Mouse (Mus musculus) G1E (cell line): Measurements from ENCODE around the gene Micu1. TPM values are rescaled to one million over a fixed set of nuclear protein-coding genes. Genes with fewer than 3 reads are reported as not detected.
"Not testable (repeated sequence)": the region's sequence is repeated elsewhere in the genome, so short reads cannot be mapped to it uniquely, and the experiment has no call there.

ENCODE experiments used
- ATAC-seq: 2 replicates; pipeline ENCODE4 v1.8.0; 2016; ENCODE audit warnings: mild to moderate bottlenecking; ENCODE audit not compliant: insufficient number of reproducible peaks, poor library complexity, low FRiP score, severe bottlenecking; ENCODE audit errors: extremely low read depth
- DNase-seq: peaks from one replicate; pipeline ENCODE4 v3.0.0; 2012; ENCODE audit warnings: low spot score
- H3K27me3 ChIP-seq: 2 replicates; pipeline ENCODE4 v1.6.1; 2012; ENCODE audit warnings: mild to moderate bottlenecking, low read length, inconsistent platforms; ENCODE audit not compliant: insufficient read depth
- H3K36me3 ChIP-seq: replicated peaks from 2 replicates; pipeline ENCODE3; 2012; ENCODE audit warnings: mild to moderate bottlenecking, inconsistent platforms
- H3K4me1 ChIP-seq: 2 replicates; pipeline ENCODE4 v1.6.1; 2012; ENCODE audit warnings: low read depth, low read length, inconsistent platforms, mixed read lengths; ENCODE audit not compliant: insufficient read depth
- H3K4me3 ChIP-seq: 2 replicates; pipeline ENCODE4 v1.5.1; 2012; ENCODE audit warnings: low read depth, mild to moderate bottlenecking, inconsistent platforms, low read length, moderate library complexity, mixed read lengths
- H3K9me3 ChIP-seq: replicated peaks from 2 replicates; pipeline ENCODE4 v1.6.1; 2012; ENCODE audit warnings: inconsistent platforms
- CTCF ChIP-seq: IDR thresholded peaks from 2 replicates; pipeline ENCODE4 v1.5.1; 2012; ENCODE audit warnings: low read depth, low read length, inconsistent platforms, mixed read lengths
- GATA1 ChIP-seq: IDR thresholded peaks from 2 replicates; pipeline ENCODE4 v1.6.1; 2012; ENCODE audit warnings: borderline replicate concordance, low read length, inconsistent platforms, mixed read lengths
- GATA2 ChIP-seq: IDR thresholded peaks from 2 replicates; pipeline ENCODE4 v1.6.1; 2012; ENCODE audit warnings: low read depth, low read length, inconsistent platforms, borderline replicate concordance
- POLR2AphosphoS5 ChIP-seq: IDR thresholded peaks from 2 replicates; pipeline ENCODE4 v1.6.1; 2012; ENCODE audit warnings: low read depth, low read length, inconsistent platforms; ENCODE audit not compliant: insufficient replicate concordance
- TAL1 ChIP-seq: conservative IDR thresholded peaks from 2 replicates; pipeline ENCODE4 v1.6.1; 2012; ENCODE audit warnings: low read depth, low read length, inconsistent platforms, mixed read lengths
- polyA plus RNA-seq: library from polyadenylated mRNA; stranded (reverse); fragments of >175 nt; gene quantifications from 2 replicates; pipeline ENCODE4 v1.2.3, GENCODE M21; 2012
- total RNA-seq, 2 experiments: library from RNA; stranded (forward) in 1 of 2; stranded (reverse) in 1 of 2; fragments of 200-1000 nt in 1 of 2; fragments of >200 nt in 1 of 2; fragmentation: Nextera tagmentation in 1 of 2; gene quantifications; 2 replicates each; pipeline ENCODE4 v1.2.3; 2014 to 2017

The Micu1 gene
- total and polyA plus RNA-seq, 3 experiments = 7.9 to 37.4 (median 24.5) TPM

DNA sequence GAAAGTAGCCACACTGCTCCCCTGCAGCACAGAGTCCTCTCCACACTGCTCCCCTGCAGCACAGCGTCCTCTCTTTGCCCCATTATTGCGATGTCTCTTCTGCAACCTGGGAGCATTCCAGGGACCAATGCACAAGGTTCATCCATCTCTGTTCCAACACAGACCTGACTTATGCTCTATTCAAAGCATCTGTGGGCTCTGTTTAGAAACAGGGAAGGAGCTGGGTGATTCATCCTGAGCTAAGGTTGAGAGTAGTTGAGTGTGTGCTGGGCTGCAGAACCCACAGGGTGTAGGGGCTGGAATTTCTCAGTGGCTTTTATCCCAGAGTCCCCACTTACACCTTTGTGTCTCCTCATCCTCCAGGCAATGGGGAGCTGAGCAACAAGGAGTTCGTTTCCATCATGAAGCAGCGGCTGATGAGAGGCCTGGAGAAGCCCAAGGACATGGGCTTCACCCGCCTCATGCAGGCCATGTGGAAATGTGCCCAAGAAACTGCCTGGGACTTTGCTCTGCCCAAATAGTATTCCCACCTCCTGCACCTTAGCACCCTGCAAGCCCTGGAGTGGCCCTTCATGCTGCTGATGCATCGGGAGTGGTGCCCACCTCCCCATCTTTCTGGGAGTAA is 160.7 kb downstream of the Micu1 start:
- no peaks in the 10 kb centered on the region for H3K4me1 ChIP-seq
- H3K9me3 ChIP-seq = no peaks in the 10 kb centered on the region
- no peak for ATAC-seq
- DNase-seq = no peak
- peaks cover 21% of the 10 kb centered on the region for H3K36me3 ChIP-seq
- H3K27me3 ChIP-seq = no peaks in the 10 kb centered on the region
- TF ChIP-seq POLR2AphosphoS5 (no peak), GATA2 (no peak), GATA1 (no peak), CTCF (no peak), TAL1 (no peak)
- no peak overlapping the region for H3K4me3 ChIP-seq

DNA sequence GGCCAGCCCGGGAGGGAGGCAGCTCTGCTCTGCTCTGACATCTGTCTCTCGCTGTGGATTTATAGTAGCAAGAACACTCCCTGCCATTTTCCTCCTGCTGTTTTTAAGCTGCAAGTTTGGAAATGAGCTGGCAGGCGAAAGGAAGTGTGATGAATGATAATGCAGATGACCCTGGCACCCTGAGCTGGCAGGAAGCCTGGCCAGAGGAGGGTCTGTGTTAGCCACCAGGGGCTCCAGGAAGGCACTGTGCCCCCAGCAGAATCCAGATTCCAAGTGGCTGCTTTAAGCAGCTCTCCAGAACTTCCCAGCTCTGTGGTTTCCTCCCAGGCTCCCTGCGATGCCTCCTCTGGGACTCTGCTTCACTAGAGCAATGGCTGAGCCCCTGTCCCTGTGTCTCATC is 161.3 kb downstream of the Micu1 start:
- DNase-seq (no peak), ATAC-seq (no peak)
- Histone ChIP-seq H3K27me3 (no peaks in the 10 kb centered on the region), H3K36me3 (peaks cover 21% of the 10 kb centered on the region), H3K4me3 (no peak overlapping the region), H3K4me1 (no peaks in the 10 kb centered on the region), H3K9me3 (no peaks in the 10 kb centered on the region)
- no peak for TF ChIP-seq TAL1
- no peak for TF ChIP-seq GATA1
- no peak for TF ChIP-seq CTCF
- no peak for TF ChIP-seq GATA2
- TF ChIP-seq POLR2AphosphoS5 = no peak

DNA sequence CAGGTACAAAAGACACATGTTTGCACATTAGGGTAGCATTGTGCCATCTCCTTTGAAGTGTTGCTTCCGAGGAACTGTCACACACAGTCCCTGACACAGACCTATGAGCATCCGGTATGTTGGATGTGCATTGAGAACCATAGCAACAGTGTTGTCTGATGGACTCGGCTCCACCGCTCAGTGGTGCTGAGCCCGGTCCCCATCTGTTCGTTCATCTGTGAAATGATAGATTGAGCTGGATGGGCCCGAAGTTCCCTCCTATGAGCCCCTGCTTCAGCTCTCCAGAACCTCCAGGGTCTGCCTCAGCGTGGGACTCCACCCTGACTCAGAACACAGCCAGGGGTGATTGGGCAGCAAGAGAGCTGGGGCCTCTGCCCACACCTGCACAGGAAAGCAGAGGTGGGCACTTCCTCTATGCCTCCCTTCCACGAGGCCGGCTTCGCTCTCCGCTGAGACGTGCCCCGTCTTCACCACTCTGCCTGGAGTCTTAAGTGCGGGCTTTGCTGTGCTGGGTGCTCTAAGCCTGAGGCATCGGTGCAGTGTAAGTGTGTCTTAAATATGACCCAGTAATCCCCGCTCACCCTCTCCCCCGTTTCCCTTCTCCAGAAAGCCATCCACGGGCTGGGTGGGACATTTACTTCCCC is 162.1 kb downstream of the Micu1 start:
- H3K9me3 ChIP-seq = no peaks in the 10 kb centered on the region
- H3K4me1 ChIP-seq = no peaks in the 10 kb centered on the region
- no peak for TF ChIP-seq TAL1
- TF ChIP-seq POLR2AphosphoS5 = no peak
- no peak for TF ChIP-seq GATA1
- no peak for TF ChIP-seq CTCF
- TF ChIP-seq GATA2 = no peak
- H3K36me3 ChIP-seq = peaks cover 21% of the 10 kb centered on the region
- H3K27me3 ChIP-seq = no peaks in the 10 kb centered on the region
- no peak overlapping the region for H3K4me3 ChIP-seq
- ATAC-seq (no peak), DNase-seq (no peak)

DNA sequence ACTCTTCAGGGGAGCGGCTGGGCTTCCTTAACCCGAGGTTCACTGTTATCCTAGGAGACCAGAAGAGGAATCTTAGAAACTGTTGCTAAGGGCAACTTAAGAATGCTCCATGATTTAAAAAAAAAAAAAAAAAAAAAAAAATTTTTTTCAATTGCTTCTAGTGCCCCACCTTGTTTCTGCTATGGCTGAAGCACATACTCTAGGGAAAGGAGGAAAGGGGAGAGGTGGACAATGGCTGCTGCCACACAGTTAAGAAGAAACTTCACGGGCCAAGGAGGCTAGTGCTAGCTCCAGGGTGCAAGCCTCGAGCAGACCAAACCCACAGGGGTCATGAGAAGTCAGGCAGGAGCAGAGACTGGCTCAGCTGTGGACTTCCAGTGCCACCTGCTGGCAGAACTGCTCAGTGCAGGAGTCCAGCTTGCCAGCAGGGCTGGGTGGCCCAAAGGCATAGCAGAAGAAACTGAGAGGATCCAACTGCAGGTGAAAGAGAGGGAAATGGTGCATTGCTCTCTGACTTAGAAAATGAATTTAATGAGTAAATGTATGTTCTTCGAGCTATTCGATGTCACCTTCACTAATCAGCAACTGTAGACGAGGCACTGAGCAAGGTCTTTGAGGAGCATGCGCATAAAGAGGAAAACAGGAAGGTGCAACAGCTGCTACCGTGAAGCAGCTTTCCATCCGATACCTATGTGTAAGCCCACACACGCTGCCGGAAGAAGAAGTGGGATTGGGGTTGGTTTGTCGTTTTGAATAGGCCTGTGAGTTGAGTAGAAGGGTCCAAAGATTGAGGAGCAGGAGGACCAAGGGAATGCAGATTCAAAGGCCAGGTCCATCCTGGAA is 162.8 kb downstream of the Micu1 start:
- Histone ChIP-seq H3K27me3 (no peaks in the 10 kb centered on the region), H3K36me3 (peaks cover 21% of the 10 kb centered on the region), H3K4me1 (no peaks in the 10 kb centered on the region), H3K4me3 (no peak overlapping the region), H3K9me3 (no peaks in the 10 kb centered on the region)
- no peak for TF ChIP-seq GATA1
- peak; percentile 70 for TF ChIP-seq CTCF
- ATAC-seq (peak; percentile 40; the same call in 1 of the 2 replicates), DNase-seq (peak; percentile 35)

DNA sequence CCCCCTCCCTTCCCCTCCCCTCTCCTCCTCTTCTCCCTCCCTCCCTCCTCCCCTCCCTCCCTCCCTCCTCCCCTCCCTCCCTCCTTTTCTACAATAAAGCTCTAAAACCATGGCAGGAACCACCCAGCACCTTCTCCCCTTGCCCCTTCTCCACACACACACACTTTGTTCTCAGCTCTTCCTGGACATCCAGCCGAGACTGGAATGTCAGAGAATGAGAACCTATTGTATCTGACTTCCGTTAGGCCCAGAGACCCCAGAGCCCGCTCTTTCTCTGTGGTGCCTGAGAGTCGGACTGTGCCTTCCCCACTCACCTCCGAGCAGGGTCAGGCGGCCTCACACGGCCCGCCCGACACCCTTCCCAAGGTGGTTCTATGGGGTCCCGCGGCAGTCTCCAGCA is 166.0 kb downstream of the Micu1 start:
- DNase-seq (no peak), ATAC-seq (no peak)
- Histone ChIP-seq H3K9me3 (no peaks in the 10 kb centered on the region), H3K4me3 (no peak overlapping the region), H3K4me1 (peaks cover 4% of the 10 kb centered on the region), H3K27me3 (no peaks in the 10 kb centered on the region), H3K36me3 (peaks cover 13% of the 10 kb centered on the region)
- no peak for TF ChIP-seq POLR2AphosphoS5
- TF ChIP-seq GATA1 = no peak
- TF ChIP-seq GATA2 = no peak
- no peak for TF ChIP-seq TAL1
- no peak for TF ChIP-seq CTCF

DNA sequence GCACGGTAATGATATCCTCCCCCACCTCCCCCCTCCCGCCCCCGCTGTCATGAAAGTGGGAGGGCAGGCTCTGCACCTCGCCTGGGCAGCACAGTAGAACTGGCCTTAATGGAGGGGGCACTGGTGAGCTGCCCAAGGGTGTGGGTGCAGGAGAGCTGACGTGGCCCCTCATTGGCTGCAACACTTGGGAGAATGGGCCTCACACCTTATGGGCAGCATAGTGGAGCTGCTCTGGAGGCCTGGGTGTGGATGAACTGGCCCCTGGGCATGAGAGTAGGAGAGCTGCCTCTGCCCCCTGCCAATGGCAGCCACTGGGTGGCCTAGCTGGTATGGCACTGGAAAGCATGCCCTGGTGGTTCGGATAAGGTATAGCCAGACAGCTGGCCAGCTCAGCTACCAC is 167.8 kb downstream of the Micu1 start:
- no peak for ATAC-seq
- H3K27me3 ChIP-seq = no peaks in the 10 kb centered on the region
- no peak overlapping the region for H3K4me3 ChIP-seq
- H3K9me3 ChIP-seq = no peaks in the 10 kb centered on the region
- DNase-seq = no peak
- H3K36me3 ChIP-seq = no peaks in the 10 kb centered on the region
- H3K4me1 ChIP-seq = peaks cover 20% of the 10 kb centered on the region
- TF ChIP-seq GATA2 (no peak), GATA1 (no peak), CTCF (no peak), TAL1 (no peak), POLR2AphosphoS5 (no peak)

DNA sequence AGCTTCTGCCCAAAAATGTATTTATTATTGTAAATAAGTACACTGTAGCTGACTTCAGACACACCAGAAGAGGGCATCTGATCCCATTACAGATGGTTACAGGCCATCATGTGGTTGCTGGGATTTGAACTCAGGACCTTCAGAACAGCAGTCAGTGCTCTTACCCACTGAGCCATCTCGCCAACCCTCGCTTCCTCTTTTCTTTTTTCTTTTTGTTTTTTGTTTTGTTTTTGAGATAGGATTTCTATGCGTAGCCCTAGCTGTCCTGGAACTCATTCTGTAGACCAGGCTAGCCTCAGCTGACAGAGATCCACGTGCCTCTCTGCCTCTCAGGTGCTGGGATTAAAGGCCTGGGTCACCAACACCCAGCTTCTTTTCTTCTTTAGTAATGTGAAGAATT is 170.4 kb downstream of the Micu1 start:
- not testable (repeated sequence) for DNase-seq, H3K27me3 ChIP-seq, H3K36me3 ChIP-seq, ATAC-seq, H3K4me3 ChIP-seq, H3K9me3 ChIP-seq
- peaks cover 28% of the 10 kb centered on the region for H3K4me1 ChIP-seq
